Mouse (Mus musculus) T-helper 2 cell (primary cell): ENCODE measurements around the gene Prrt2.

Experiments used
- in situ Hi-C: fragments of 300-600 bp; cut with MboI, MseI; formaldehyde crosslinking; loops from one replicate; pipeline ENCODE4 v1.15.1; 2025; ENCODE audit warnings: high pct_unique_total_duplicates

The Prrt2 gene

DNA sequence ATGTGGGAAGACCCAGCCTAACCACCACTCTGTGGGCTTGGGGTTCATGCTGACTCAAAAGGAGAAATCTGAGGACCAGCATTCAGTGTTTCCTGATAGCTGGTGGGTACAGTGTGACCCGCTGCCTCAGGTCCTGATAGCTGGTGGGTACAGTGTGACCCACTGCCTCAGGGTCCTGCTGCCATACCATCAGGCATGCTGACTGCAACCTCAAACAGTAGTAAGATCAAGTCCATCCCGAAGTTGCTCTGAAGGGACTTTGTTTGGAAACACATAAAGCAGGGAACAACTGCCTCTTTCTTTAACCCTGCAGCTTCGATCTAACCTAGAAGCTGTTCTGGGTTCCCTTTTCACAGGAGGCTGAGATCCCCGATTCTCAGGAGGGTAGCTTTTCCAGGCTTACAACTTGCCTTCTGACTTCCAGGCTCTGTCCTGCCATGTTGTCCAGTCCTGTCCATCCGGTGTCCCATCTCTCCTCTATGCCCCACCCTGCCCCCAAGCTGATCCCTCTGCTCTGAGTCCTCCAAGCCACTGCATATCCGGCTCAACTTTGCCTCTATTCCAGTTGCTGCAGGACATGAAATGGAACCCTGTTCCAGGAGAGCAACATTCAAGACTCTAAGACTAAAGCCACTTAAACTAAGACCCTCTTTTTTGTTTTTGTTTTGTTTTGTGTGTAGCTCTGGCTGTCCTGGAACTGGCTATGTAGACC is 13.5 kb downstream of the Prrt2 start:
- in situ Hi-C loops: loop anchor here (25.0 kb wide), 1 partner anchor 820 kb away; no protein-coding TSS in a partner anchor

DNA sequence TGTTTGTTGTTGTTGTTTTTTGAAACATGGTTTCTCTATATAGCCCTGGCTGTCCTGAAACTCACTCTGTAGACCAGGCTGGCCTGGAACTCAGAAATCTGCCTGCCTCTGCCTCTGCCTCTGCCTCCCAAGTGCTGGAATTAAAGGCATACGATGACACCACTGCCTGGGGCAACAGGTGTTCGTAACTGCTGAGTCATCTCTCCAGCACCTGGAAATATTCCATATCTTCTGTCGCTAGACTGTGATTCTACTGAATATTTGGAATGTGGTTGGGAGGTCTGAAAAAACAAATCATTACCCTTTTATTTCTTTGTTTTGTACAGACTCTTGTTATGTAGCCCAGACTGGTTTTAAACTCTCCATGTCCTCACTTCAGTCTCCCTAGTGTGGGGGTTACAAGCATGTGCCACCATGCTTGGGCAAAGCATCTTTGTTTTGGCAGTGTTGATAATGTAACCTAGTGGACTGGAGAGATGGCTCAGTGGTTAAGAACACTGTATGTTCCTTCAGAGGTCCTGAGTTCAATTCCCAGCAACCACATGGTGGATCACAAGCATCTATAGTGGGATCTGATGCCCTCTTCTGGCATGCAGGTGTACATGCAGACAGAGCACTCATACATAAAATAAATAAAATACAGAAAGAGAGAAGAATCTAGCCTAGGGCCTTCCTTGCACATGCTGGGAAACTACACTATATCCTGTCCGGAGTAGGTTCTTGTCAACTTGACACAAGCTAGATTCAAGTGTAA is 16.7 kb downstream of the Prrt2 start:
- in situ Hi-C loops: loop anchor here (25.0 kb wide), 1 partner anchor 817 kb away; no protein-coding TSS in a partner anchor

DNA sequence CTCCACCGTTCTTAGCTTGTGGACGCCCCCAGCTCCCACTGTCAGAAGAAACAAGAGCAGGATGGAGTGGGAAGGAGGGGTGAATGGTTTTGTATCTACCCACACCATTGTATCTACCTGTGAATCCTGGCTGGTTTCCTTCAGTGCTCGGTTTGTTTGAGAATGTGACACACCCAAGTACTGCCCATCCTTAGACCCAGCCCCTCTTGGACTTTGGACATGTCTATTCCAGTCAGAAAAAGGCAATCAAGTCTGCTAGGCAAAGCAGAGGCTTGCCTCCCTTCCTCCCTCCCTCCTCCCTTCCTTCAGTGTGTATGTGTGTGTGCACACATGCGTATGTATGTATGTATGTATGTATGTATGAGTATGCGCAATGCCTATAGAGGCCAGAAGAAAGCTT is 17.4 kb downstream of the Prrt2 start:
- in situ Hi-C loops: loop anchor here (25.0 kb wide), 1 partner anchor 816 kb away; no protein-coding TSS in a partner anchor

DNA sequence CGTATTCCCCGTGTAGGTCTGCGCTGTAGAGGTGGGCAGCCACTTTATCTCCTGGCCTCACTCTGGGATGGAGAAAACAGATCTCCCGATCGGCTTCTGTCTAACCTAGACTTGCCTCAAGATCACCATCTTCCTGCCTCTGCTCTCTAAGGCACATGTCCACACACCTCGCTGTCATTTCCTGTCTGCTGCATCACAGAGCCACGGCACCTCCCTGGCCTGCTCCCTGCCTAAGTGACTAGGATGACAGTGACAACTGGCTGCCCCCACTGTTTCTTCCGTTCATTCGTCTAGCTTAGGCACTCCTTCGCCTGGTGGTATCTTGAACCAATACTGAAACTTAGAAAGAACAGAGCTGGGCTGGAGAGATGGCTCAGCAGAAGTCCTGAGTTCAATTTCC is 21.4 kb downstream of the Prrt2 start:
- in situ Hi-C loops: loop anchor here (10.0 kb wide), 1 partner anchor 695 kb away; no protein-coding TSS in a partner anchor

DNA sequence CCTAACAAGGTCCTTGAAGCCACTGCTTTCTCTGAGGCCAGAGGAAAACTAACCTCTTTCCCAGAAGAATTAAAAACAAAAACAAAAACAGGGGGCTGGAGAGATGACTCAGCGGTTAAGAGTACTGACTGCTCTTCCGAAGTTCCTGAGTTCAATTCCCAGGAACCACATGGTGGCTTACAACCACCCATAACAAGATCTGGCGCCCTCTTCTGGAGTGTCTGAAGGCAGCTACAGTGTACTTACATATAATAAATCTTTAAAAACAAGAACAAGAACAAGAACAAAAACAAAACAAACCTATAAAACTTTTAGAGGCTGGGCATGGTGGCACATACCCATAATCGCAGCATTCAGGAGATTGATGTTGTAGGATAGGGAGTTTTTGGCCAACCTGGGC is 24.6 kb downstream of the Prrt2 start:
- in situ Hi-C loops: loop anchor here (10.0 kb wide), 1 partner anchor 698 kb away; no protein-coding TSS in a partner anchor

DNA sequence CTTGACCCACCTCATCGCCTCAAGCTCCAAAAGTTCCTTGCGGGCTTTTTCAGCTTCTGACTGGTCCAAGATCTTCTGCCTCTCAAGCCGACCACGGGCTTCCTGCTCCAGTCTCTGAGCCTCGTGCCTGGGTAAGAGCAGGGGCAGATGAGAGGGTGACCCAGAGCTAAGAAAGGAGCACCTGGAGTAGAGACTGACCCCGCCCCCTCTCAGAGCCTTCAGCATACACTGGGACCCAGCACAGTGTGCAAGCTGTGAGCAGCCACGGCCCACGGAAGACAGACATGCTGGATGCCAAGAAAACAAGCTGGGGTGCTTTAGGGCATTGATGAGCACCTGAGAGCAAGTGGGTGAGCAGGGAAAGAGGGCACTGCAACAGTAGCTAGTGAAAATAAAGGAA is 32.2 kb downstream of the Prrt2 start:
- in situ Hi-C loops: no loop called here

DNA sequence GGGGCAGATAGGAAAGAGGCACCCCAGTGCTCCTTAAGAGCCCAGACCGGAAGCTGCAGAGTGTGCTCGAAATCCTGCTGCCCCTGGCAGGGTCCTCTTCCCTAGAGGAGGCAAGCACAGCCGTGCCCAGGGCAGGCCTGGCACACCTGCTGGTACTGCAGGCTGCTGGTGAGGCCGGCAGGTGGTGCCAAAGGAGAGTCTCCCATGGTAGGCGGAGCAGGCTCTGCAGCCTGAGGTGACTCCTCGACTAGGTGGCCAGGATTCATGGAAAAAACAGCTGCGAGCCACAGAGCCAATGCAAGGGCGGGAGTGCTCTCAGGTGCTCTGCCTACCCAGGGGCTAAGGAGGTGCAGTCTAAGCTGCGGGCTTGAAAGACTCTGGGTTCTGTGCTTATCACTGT is 34.7 kb downstream of the Prrt2 start:
- in situ Hi-C loops: no loop called here

DNA sequence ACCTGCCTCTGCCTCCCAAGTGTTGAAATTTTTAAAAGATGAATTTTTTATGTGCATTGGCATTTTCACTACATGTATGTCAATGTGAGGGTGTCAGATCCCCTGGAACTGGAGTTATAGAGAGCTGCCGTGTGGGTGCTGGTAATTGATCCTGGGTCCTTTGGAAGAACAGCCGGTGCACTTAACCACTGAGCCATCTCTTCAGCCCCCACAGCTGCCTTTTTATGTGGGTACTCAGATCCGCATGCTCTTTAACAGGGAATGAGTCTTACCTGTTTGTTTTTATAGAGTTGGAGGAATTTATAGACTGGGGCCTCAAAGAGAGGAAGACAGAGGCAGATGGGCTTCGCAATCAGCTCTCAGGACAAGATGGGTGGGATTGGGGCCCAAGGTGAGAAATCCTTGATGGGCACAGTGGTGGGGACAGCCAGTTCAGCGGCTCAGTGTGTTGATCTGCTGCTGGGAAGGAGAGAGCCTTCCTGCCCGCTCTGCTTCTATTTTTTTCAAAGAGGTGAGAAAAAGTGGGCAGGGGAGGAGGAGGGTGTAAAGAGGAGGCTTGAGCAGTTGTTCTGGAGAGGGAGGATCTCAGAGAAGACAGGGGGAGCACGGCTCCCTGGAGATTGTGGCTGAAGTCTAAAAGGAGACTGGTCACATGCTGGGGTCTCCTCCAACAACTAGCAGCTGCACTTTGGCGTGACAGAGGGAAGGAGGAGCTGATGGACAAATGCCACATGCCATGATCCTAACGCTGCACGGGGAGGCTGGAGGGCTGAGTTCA is 36.2 kb downstream of the Prrt2 start:
- in situ Hi-C loops: no loop called here

DNA sequence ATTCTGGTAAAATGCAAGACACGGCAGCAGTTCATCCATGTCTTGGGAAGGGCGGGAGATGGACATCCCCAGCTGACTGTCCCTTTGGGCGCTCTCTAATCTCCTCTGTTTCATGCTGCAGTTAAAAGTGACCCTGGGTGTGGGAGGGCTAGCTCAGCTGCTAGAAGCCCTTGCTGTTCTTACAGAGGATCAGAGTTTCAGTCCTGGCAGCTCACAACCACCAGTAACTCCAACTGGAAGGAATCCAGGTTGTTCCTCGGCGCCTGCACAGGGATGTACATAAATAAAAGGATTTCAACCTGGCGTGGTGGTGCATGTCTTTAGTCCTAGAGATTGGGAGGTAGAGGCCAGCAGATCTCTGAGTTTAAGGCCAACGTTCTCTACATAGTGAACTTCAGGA is 37.9 kb downstream of the Prrt2 start:
- in situ Hi-C loops: no loop called here

DNA sequence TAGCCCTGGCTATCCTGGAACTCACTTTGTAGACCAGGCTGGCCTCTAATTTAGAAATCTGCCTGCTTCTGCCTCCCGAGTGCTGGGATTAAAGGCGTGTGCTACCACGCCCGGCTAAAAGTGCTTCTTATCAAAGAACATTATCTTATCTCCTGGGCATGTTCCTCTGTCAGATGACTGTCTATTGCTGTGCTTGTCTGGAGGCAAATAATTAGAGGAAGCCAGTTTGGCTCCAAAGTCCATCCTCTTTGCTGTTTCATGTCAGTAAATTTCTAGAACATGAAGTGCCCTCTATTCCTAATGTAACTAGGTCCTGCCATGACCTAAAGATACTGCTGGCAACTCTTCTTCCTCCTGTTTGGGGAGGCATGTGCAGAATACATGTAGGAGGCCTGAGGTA is 39.0 kb downstream of the Prrt2 start:
- in situ Hi-C loops: no loop called here

DNA sequence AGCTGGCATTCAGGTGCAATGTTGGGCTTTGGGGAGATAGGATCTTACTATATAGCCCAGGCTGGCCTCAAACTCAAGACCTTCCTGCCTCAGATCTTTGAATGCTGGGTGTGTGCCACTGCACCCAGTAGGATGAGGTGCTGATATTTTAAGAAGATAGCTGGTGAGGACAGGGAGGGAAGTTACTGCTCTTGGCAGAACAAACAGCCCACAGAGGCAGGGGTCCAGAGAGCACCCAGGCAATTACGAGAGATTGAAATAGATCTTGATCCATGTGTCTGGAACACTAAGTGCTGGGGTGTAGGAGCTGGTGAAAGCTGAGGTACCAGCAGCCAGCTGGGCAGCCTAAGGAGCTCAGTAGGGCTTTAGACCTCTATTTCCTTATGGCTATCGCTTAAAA is 39.4 kb downstream of the Prrt2 start:
- in situ Hi-C loops: no loop called here

DNA sequence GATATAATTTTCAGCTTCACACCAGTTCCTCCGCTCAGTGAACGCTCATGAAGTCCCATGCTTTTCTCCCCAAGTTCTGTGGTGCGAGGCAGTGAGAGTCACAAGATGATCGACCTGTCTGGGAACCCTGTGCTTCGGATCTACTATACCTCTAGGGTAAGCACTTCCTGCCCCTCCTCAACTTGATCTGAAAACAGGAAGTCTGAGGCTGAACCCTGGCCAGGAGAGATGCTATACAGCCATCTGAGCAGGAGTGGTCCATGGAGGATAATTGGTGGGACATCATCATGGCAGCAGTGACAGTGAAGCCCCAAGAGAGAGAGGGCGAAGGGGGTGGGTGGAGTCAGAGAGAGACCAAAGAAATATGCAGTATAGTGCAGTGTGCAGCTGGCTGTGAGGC is 42.2 kb downstream of the Prrt2 start:
- in situ Hi-C loops: no loop called here

DNA sequence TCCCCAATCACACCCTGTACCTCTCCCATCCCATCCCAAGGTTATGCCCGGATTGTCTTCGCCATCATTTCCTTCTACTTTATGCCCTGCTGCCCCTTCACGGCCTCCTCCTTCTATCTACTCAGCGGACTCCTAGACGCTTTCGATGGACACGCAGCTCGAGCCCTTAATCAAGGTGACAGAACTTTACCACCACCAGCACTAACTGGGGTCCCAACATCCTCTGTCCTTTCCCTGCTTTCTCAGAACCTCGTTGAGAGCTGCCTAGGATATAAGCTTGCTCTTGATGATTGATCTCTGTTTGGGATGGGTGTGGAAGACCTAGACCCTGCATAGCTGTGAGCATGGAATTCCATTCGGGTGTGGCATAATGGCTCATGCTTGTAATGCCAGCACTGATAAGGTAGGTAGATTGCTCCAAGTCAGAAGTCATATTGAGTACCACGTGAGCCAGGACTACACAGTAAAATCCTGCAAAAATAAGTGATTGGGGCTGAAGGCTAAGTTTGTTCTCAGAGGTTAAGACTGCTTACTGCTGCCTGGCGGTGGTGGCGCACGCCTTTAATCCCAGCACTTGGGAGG is 44.0 kb downstream of the Prrt2 start:
- in situ Hi-C loops: no loop called here

DNA sequence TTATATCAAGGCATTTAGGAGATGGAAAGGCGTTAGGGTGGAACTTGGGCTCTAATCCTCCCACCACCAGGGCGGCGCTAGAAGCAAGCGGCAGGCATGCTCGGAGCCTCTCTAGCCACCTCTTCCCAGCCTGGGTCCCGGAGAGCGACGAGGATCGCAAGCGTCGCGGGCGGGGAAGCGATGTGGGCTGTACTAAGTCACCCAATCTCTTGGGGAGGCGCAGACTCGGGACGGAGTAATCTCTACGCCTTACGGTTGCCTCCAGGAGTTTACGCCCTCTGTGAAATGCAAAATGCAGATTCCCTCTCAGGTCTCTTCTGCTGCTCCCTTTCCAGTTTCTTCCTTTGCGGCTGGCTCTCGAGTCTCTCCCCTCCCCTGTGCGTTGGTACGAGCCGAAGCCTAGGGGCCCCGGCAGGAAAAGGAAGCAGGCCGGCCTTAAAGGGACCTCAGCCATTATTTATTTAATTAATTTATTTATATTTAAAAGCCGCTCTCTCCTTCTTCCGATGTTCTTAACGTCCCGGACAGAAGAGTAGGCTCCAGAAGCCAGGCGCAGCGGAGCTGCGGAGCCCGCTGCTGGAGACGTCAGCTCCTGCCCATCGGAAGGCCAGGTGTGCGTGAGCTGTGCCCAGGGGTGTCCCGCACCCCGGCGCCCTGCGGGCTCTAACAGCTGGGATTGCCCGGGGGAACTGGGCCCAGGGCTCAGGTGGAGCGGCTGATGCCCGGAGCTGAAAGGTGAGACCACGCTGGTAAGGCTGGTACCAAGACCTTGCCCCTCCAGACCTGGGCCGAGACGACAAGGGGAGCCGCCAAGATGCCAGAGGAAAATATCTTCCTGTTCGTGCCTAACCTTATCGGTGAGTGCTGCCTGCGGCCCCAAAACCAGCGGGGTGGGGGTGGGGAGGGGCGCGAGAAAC is 44.8 kb downstream of the Prrt2 start, which contains the start of gene Cdiptos:
Cdiptos (minus strand) TSS at position 149 of the 917 bp plus-strand sequence.
- in situ Hi-C loops: no loop called here

DNA sequence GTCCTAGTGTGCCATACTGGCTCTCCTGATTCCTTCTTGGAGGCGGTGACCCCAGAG is 45.3 kb downstream of the Prrt2 start, which contains the start of gene Cdipt:
Cdipt (plus strand) TSS at position 22 of the 57 bp plus-strand sequence.
- in situ Hi-C loops: no loop called here

DNA sequence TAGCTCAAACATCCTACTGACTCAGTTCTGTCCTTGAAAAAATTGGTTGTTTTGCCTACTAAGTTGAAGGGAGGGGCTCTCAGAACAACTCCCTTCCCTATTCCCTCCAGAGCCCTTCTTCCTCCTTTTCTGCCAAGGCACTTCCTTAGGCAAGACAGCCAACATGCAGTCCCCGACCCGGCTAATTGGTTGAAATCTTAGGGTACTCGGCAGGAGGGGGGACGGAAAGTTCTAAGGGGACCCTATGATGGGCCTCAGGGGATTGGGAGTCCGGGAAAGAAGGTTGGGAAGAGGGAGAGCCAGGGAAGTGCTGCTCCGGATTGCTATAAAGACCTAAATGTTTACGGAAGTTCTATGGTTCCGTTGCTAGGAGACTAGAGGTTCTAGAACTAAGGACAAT is 45.5 kb downstream of the Prrt2 start:
- in situ Hi-C loops: no loop called here
